Mouse (Mus musculus) midbrain, embryonic 14.5 days (tissue): ENCODE data around the gene 2010111I01Rik. TPM values are rescaled to one million over a fixed set of nuclear protein-coding genes. Genes with fewer than 3 reads are reported as not detected.
A peak's percentile ranks its signal among the peaks of the same experiment; 100 is the strongest.

ENCODE experiments used
- ATAC-seq: fragments of 200-750 bp; cut with Nextera tagmentation; 2 replicates; pipeline ENCODE4 v1.8.0; 2017; ENCODE audit warnings: moderate number of reproducible peaks, moderate library complexity; ENCODE audit not compliant: low FRiP score, low TSS enrichment
- DNase-seq: peaks from one replicate; pipeline ENCODE4 v3.0.0-alpha.2; 2015
- H3K27ac ChIP-seq: fragments of 300-500 bp; sonication (generic); replicated peaks from 2 replicates; pipeline ENCODE4 v1.5.1; 2014; ENCODE audit warnings: mild to moderate bottlenecking, low read depth, low read length, moderate library complexity
- H3K27me3 ChIP-seq: fragments of 300-500 bp; sonication (generic); 2 replicates; pipeline ENCODE4 v1.6.1; 2014; ENCODE audit warnings: low read length, control low read depth, mixed read lengths; ENCODE audit not compliant: control insufficient read depth, insufficient read depth
- H3K36me3 ChIP-seq: fragments of 300-500 bp; sonication (generic); 2 replicates; pipeline ENCODE4 v1.6.1; 2014; ENCODE audit warnings: low read length, control low read depth; ENCODE audit not compliant: control insufficient read depth, insufficient read depth
- H3K4me1 ChIP-seq: fragments of 300-500 bp; sonication (generic); 2 replicates; pipeline ENCODE4 v1.6.1; 2014; ENCODE audit warnings: mild to moderate bottlenecking, antibody characterized with exemption, low read length, control low read depth; ENCODE audit not compliant: control insufficient read depth, insufficient read depth
- H3K4me2 ChIP-seq: fragments of 300-500 bp; sonication (generic); 2 replicates; pipeline ENCODE4 v1.6.1; 2014; ENCODE audit warnings: mild to moderate bottlenecking, low read length, moderate library complexity
- H3K4me3 ChIP-seq: fragments of 300-500 bp; sonication (generic); replicated peaks from 2 replicates; pipeline ENCODE4 v1.5.1; 2014; ENCODE audit warnings: low read depth, low read length
- H3K9ac ChIP-seq: fragments of 300-500 bp; sonication (generic); replicated peaks from 2 replicates; pipeline ENCODE4 v1.6.1; 2014; ENCODE audit warnings: mild to moderate bottlenecking, low read length, moderate library complexity
- H3K9me3 ChIP-seq: fragments of 300-500 bp; sonication (generic); 2 replicates; pipeline ENCODE4 v1.6.1; 2016; ENCODE audit warnings: low read length, control low read depth, mixed read lengths; ENCODE audit not compliant: control insufficient read depth
- WGBS: fragments of 180-500 bp; shearing (Covaris S2); extraction: QIAGEN DNeasy Blood & Tissue Kit; methylation state at CpG from one replicate; pipeline ENCODE4 v1.1.7; 2014; 5-methylcytosine and 5-hydroxymethylcytosine counted together
- polyA plus RNA-seq: library from polyadenylated mRNA; unstranded; fragments of >200 nt; fragmentation: Nextera tagmentation; extraction: Ambion mirVana; gene quantifications from 2 replicates; pipeline ENCODE4 v1.2.1, GENCODE M21; 2014

The 2010111I01Rik gene
- polyA plus RNA-seq, 1 experiment from 2014 or later: 32.0 TPM

- peak overlapping the region; percentile 0; the same call in 1 of the 2 replicates for H3K4me2 ChIP-seq
- 75% methylated on average over 10 of the region's 10 CpGs for WGBS
Measured at GRCm38 (mm10) chr13:63242401-63243192, 277.9 kb downstream of the 2010111I01Rik start.

DNA sequence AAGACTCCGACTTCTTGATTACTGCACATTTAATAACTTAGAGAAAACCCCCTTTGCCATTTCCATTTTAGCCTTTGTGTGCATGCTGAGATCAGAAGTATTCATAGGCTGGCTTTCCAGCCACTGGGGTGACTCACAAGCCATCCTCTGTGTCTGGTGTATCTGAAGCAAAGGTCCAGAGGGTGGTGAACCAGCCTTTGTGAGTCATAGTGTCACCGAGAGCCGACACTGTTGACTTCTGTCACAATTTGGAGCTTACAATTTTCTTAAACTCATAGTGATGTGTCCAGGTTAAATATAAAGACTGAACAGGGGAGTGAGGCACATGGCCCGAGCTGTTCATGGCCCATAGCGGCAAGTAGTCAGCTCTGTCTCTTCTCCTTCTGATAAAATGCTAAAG lies 278.9 kb downstream of the 2010111I01Rik start:
- DNase-seq (no peak), ATAC-seq (no peak)
- WGBS: 78% methylated on average over 5 of the region's 5 CpGs
- H3K27me3 ChIP-seq: no peaks in the 10 kb centered on the region
- H3K4me2 ChIP-seq: no peak overlapping the region
- H3K9ac ChIP-seq: no peak overlapping the region
- peaks cover 13% of the 10 kb centered on the region; the same call in 1 of the 2 replicates for H3K4me1 ChIP-seq
- H3K9me3 ChIP-seq: no peaks in the 10 kb centered on the region
- no peak overlapping the region for H3K4me3 ChIP-seq
- no peak overlapping the region for H3K27ac ChIP-seq
- H3K36me3 ChIP-seq: no peaks in the 10 kb centered on the region

More at GRCm38 (mm10) chr13:63242401-63243192, 277.9 kb downstream of the 2010111I01Rik start:
- H3K27me3 ChIP-seq: no peaks in the 10 kb centered on the region
- no peaks in the 10 kb centered on the region for H3K9me3 ChIP-seq
- H3K27ac ChIP-seq: no peak overlapping the region
- H3K4me3 ChIP-seq: no peak overlapping the region
- DNase-seq: no peak
- H3K36me3 ChIP-seq: no peaks in the 10 kb centered on the region
- H3K4me1 ChIP-seq: peaks cover 13% of the 10 kb centered on the region; the same call in 1 of the 2 replicates
- H3K9ac ChIP-seq: no peak overlapping the region
- no peak for ATAC-seq

DNA sequence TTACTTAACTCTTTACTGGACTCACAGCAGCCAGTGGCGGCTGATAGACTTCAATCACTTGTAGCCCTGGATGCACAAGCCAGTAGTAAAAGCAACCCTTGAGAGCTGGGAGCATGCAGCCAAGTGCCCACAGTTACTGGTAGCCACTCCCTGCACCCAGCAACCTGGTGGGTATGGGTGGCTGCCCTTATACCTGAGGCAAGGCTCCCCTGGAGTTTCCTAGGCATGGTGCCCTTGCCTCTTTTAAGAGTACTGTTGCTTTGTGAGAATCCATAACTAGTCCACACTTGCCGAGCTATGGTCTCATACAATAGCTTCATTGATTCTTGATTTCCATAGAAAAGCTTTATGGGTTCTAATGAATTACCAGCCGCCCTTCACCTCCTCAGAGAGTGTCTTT lies 279.7 kb downstream of the 2010111I01Rik start:
- Histone ChIP-seq H3K9me3 (no peaks in the 10 kb centered on the region), H3K27me3 (no peaks in the 10 kb centered on the region), H3K4me3 (no peak overlapping the region), H3K36me3 (no peaks in the 10 kb centered on the region), H3K4me2 (no peak overlapping the region), H3K4me1 (peaks cover 13% of the 10 kb centered on the region; the same call in 1 of the 2 replicates), H3K27ac (no peak overlapping the region), H3K9ac (no peak overlapping the region)
- WGBS: 53% methylated on average over 3 of the region's 3 CpGs
- ATAC-seq: no peak
- no peak for DNase-seq

GRCm38 (mm10) chr13:63245218-63245617 lies 280.5 kb downstream of the 2010111I01Rik start:
- H3K4me3 ChIP-seq: no peak overlapping the region
- DNase-seq: no peak
- no peak for ATAC-seq
- H3K4me2 ChIP-seq: no peak overlapping the region
- no peaks in the 10 kb centered on the region for H3K36me3 ChIP-seq
- WGBS: 67% methylated on average over 9 of the region's 9 CpGs
- no peaks in the 10 kb centered on the region for H3K27me3 ChIP-seq
- H3K9me3 ChIP-seq: no peaks in the 10 kb centered on the region
- H3K4me1 ChIP-seq: peaks cover 13% of the 10 kb centered on the region; the same call in 1 of the 2 replicates
- H3K9ac ChIP-seq: no peak overlapping the region
- no peak overlapping the region for H3K27ac ChIP-seq

DNA sequence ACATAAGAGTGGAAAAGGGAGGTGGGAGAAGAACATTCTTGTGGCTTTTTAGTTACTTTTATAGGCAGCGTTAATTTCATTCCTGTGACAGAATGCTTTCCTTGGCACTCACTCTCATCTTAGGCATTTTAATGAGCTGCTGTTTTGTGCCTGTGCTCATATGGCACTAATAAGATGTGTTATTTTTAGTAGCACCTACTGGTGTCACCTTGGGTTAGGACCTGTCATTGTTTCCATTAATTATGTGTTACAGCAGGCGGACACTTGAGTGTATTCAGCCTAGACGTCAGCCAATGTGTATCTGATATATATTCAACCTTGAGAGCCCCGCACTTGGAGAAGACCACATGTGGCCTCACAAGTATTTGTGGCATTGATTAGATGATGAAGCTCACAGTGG lies 281.1 kb downstream of the 2010111I01Rik start:
- 74% methylated on average over 4 of the region's 4 CpGs for WGBS
- H3K9ac ChIP-seq: no peak overlapping the region
- H3K27me3 ChIP-seq: no peaks in the 10 kb centered on the region
- DNase-seq (no peak), ATAC-seq (no peak)
- H3K4me2 ChIP-seq: no peak overlapping the region
- H3K9me3 ChIP-seq: no peaks in the 10 kb centered on the region
- peaks cover 9% of the 10 kb centered on the region; the same call in 1 of the 2 replicates for H3K4me1 ChIP-seq
- no peak overlapping the region for H3K27ac ChIP-seq
- H3K36me3 ChIP-seq: no peaks in the 10 kb centered on the region
- H3K4me3 ChIP-seq: no peak overlapping the region

GRCm38 (mm10) chr13:63246332-63246940 lies 281.7 kb downstream of the 2010111I01Rik start:
- no peak overlapping the region for H3K27ac ChIP-seq
- H3K27me3 ChIP-seq: no peaks in the 10 kb centered on the region
- peaks cover 7% of the 10 kb centered on the region; the same call in 1 of the 2 replicates for H3K4me1 ChIP-seq
- no peak overlapping the region for H3K4me2 ChIP-seq
- ATAC-seq (no peak), DNase-seq (no peak)
- H3K9ac ChIP-seq: no peak overlapping the region
- 89% methylated on average over 12 of the region's 12 CpGs for WGBS
- H3K36me3 ChIP-seq: no peaks in the 10 kb centered on the region
- no peaks in the 10 kb centered on the region for H3K9me3 ChIP-seq
- no peak overlapping the region for H3K4me3 ChIP-seq

GRCm38 (mm10) chr13:63247041-63247440 lies 282.3 kb downstream of the 2010111I01Rik start:
- H3K9ac ChIP-seq: no peak overlapping the region
- H3K4me2 ChIP-seq: no peak overlapping the region
- DNase-seq (no peak), ATAC-seq (no peak)
- no peaks in the 10 kb centered on the region for H3K27me3 ChIP-seq
- H3K27ac ChIP-seq: no peak overlapping the region
- WGBS: 81% methylated on average over 7 of the region's 7 CpGs
- H3K9me3 ChIP-seq: no peaks in the 10 kb centered on the region
- peaks cover 7% of the 10 kb centered on the region; the same call in 1 of the 2 replicates for H3K4me1 ChIP-seq
- no peak overlapping the region for H3K4me3 ChIP-seq
- H3K36me3 ChIP-seq: no peaks in the 10 kb centered on the region

DNA sequence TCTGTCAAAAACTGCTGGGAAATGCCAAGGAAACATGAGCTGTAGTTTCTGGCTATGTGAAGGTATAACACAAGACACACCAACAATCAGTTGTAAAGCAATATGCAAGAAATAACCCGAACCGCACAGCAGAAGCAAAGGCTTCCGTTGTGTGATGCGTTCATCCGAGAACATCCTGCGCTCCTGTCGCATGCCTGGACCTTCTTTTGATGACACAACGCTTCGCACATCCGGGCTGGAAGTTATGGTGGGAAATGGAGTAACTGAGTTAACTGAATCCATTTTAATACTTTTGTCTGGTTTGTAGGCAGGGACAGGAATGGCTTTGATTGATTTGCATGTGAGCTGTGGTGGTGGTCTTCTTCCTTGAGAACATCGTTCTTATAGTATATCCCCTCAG lies 282.9 kb downstream of the 2010111I01Rik start:
- ATAC-seq: no peak
- 96% methylated on average over 11 of the region's 11 CpGs for WGBS
- Histone ChIP-seq H3K27me3 (no peaks in the 10 kb centered on the region), H3K9ac (no peak overlapping the region), H3K36me3 (no peaks in the 10 kb centered on the region), H3K9me3 (no peaks in the 10 kb centered on the region), H3K4me1 (peaks cover 7% of the 10 kb centered on the region; the same call in 1 of the 2 replicates), H3K27ac (no peak overlapping the region), H3K4me3 (no peak overlapping the region), H3K4me2 (no peak overlapping the region)
- DNase-seq: no peak
